Mouse (Mus musculus): ENCODE data around the gene Psmd4. TPM values are rescaled to one million over a fixed set of nuclear protein-coding genes. Genes with fewer than 3 reads are reported as not detected.

Psmd4 gene
- polyA plus RNA-seq, 1 experiment from 2014 or later: 252 TPM

DNA sequence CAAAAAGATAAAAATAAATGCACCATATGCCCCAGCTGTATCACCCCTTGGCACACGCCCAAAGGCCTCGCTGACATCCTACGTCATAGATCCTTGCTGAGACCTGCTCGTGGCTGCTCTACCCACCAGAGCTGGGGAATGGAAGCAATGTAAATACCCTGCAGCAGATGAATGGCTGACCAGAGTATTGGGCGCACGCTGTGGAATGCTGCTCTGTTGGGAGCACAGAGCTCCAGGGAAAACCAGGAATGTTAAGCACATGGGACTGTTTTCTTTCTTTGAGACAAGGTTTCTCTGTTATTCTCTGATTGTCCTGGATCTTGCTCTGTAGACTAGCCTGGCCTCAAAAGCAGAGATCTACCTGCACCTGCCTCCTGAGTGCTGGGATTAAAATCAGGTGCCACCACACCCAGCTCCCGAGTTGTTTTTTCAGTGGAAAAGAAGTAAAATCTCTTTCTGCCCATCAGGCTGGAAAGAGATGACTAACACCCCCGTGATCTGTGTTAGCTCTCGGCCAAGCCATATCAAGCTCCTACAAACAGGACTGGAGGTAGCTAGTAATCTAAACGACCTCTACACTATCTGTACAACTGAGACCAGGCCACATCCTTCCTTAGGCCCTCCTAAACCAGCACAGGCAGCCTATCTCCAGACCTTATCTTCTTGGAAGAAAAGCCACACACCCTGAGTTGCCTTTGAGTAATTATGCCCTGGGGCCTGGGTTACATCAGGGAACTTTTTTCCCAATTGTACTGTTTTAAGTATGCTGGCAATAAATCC is 12.3 kb upstream of the Psmd4 start:
- ATAC-seq (ENCODE audit: low read depth): no peak
- Histone ChIP-seq H3K27me3 (ENCODE audit: control insufficient read depth, insufficient read depth, low read length) (no peaks in the 10 kb centered on the region), H3K4me3 (ENCODE audit: low read depth, low read length) (no peak overlapping the region), H3K27ac (ENCODE audit: low read depth, low read length) (no peak overlapping the region), H3K4me1 (ENCODE audit: control insufficient read depth, insufficient read depth, low read length) (no peaks in the 10 kb centered on the region), H3K4me2 (ENCODE audit: low read depth, low read length) (no peak overlapping the region), H3K36me3 (ENCODE audit: control insufficient read depth, insufficient read depth, low read length) (peaks cover 13% of the 10 kb centered on the region), H3K9ac (replicated peaks; ENCODE audit: low read depth, low read length) (no peak overlapping the region), H3K9me3 (ENCODE audit: control insufficient read depth, low read length) (no peaks in the 10 kb centered on the region)
- 50% methylated on average over 10 of the region's 10 CpGs for WGBS

DNA sequence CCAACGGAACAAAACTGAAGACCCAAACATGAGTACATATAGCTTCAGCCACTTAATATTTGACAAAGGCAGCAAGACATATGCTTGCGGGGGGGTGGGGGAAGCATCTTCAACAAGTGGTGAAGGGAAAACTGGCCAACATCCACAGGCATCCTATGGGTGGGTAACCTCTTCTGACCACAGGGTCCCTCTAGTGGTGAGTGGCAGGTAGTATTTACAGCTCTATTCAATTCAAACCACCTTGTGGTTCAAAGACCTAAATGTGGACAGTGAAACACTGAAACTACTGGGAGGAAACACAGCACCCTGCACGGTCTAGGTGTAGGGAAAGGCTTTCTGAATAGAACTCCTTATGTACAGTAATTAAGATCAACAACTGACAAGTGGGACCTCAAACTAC is 11.3 kb upstream of the Psmd4 start:
- Histone ChIP-seq H3K4me3 (ENCODE audit: low read depth, low read length) (no peak overlapping the region), H3K4me1 (ENCODE audit: control insufficient read depth, insufficient read depth, low read length) (no peaks in the 10 kb centered on the region), H3K9ac (replicated peaks; ENCODE audit: low read depth, low read length) (no peak overlapping the region), H3K9me3 (ENCODE audit: control insufficient read depth, low read length) (no peaks in the 10 kb centered on the region), H3K36me3 (ENCODE audit: control insufficient read depth, insufficient read depth, low read length) (peaks cover 4% of the 10 kb centered on the region; the same call in 1 of the 2 replicates), H3K27ac (ENCODE audit: low read depth, low read length) (no peak overlapping the region), H3K4me2 (ENCODE audit: low read depth, low read length) (no peak overlapping the region), H3K27me3 (ENCODE audit: control insufficient read depth, insufficient read depth, low read length) (no peaks in the 10 kb centered on the region)
- 54% methylated on average over 3 of the region's 3 CpGs for WGBS
- no peak for ATAC-seq (ENCODE audit: low read depth)

DNA sequence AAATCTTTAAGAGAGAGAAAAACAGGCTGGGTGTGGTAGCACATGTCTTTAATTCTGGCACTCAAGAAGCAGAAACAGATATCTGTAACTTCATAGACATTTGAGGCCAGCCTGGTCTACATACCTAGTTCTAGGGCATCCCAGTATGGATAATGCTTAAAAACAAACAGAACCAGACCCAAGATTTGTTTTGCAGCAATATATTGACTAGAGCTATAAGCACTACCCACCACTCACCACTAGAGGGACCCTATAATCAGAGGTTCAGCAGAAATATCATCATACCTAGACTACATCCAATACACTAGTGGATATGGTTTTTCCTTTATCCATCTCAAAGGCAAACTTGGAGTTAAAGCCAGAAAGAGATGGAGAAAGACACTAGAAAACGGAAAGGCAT is 10.5 kb upstream of the Psmd4 start:
- H3K27me3 ChIP-seq (ENCODE audit: control insufficient read depth, insufficient read depth, low read length): no peaks in the 10 kb centered on the region
- H3K27ac ChIP-seq (ENCODE audit: low read depth, low read length): no peak overlapping the region
- no peaks in the 10 kb centered on the region for H3K9me3 ChIP-seq (ENCODE audit: control insufficient read depth, low read length)
- H3K9ac ChIP-seq (replicated peaks; ENCODE audit: low read depth, low read length): no peak overlapping the region
- ATAC-seq (ENCODE audit: low read depth): no peak
- whole genome bisulfite sequencing: 40% methylated on average over 1 of the region's 1 CpGs
- no peak overlapping the region for H3K4me2 ChIP-seq (ENCODE audit: low read depth, low read length)
- H3K4me3 ChIP-seq (ENCODE audit: low read depth, low read length): no peak overlapping the region
- H3K36me3 ChIP-seq (ENCODE audit: control insufficient read depth, insufficient read depth, low read length): no peaks in the 10 kb centered on the region
- H3K4me1 ChIP-seq (ENCODE audit: control insufficient read depth, insufficient read depth, low read length): no peaks in the 10 kb centered on the region

DNA sequence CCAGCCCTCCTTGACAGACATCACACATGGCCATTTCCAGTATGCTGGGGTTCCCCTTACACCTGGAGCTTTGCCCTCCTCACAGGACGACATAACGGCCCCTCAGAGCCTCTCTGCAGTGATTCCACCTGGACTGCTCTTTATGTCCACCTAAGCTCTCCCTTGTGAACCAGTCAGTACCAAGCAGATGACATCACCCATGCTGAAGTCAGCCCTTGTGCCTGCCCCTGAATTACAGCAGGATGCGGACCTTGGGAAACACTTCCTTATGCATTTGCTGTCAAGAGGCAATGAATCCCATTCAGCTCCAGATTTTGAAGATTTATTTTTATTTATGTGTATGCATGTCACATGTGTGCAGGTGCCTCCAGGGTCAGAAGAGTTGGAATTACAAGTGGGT is 5.5 kb upstream of the Psmd4 start:
- no peak overlapping the region for H3K4me3 ChIP-seq (ENCODE audit: low read depth, low read length)
- WGBS: 73% methylated on average over 3 of the region's 3 CpGs

GRCm38 (mm10) chr3:95046462-95047057 is 4.1 kb upstream of the Psmd4 start:
- H3K36me3 ChIP-seq (ENCODE audit: control insufficient read depth, insufficient read depth, low read length): no peaks in the 10 kb centered on the region
- no peak overlapping the region for H3K9ac ChIP-seq (replicated peaks; ENCODE audit: low read depth, low read length)
- no peak for ATAC-seq (ENCODE audit: low read depth)
- H3K27ac ChIP-seq (ENCODE audit: low read depth, low read length): no peak overlapping the region
- no peak overlapping the region for H3K4me3 ChIP-seq (ENCODE audit: low read depth, low read length)
- no peaks in the 10 kb centered on the region for H3K27me3 ChIP-seq (ENCODE audit: control insufficient read depth, insufficient read depth, low read length)
- H3K4me2 ChIP-seq (ENCODE audit: low read depth, low read length): no peak overlapping the region
- peaks cover 2% of the 10 kb centered on the region for H3K4me1 ChIP-seq (ENCODE audit: control insufficient read depth, insufficient read depth, low read length)
- H3K9me3 ChIP-seq (ENCODE audit: control insufficient read depth, low read length): no peaks in the 10 kb centered on the region
- WGBS: 91% methylated on average over 11 of the region's 11 CpGs

More for the DNA sequence above, 5.5 kb upstream of the Psmd4 start:
- no peaks in the 10 kb centered on the region for H3K4me1 ChIP-seq (ENCODE audit: control insufficient read depth, insufficient read depth, low read length)
- no peaks in the 10 kb centered on the region for H3K9me3 ChIP-seq (ENCODE audit: control insufficient read depth, low read length)
- H3K27ac ChIP-seq (ENCODE audit: low read depth, low read length): no peak overlapping the region
- H3K4me2 ChIP-seq (ENCODE audit: low read depth, low read length): no peak overlapping the region
- H3K27me3 ChIP-seq (ENCODE audit: control insufficient read depth, insufficient read depth, low read length): no peaks in the 10 kb centered on the region
- ATAC-seq (ENCODE audit: low read depth): no peak
- H3K9ac ChIP-seq (replicated peaks; ENCODE audit: low read depth, low read length): no peak overlapping the region
- no peaks in the 10 kb centered on the region for H3K36me3 ChIP-seq (ENCODE audit: control insufficient read depth, insufficient read depth, low read length)

- no peak overlapping the region for H3K9ac ChIP-seq (replicated peaks; ENCODE audit: low read depth, low read length)
- H3K27me3 ChIP-seq (ENCODE audit: control insufficient read depth, insufficient read depth, low read length): no peaks in the 10 kb centered on the region
- 75% methylated on average over 6 of the region's 6 CpGs for WGBS
- H3K9me3 ChIP-seq (ENCODE audit: control insufficient read depth, low read length): no peaks in the 10 kb centered on the region
- no peak overlapping the region for H3K4me3 ChIP-seq (ENCODE audit: low read depth, low read length)
- no peak overlapping the region for H3K27ac ChIP-seq (ENCODE audit: low read depth, low read length)
- H3K4me2 ChIP-seq (ENCODE audit: low read depth, low read length): no peak overlapping the region; the same call in 1 of the 2 replicates
- H3K36me3 ChIP-seq (ENCODE audit: control insufficient read depth, insufficient read depth, low read length): no peaks in the 10 kb centered on the region; the same call in 1 of the 2 replicates
- ATAC-seq (ENCODE audit: low read depth): no peak
- H3K4me1 ChIP-seq (ENCODE audit: control insufficient read depth, insufficient read depth, low read length): peaks cover 7% of the 10 kb centered on the region
Observed at GRCm38 (mm10) chr3:95043251-95043650, 837 bp upstream of the Psmd4 start.

DNA sequence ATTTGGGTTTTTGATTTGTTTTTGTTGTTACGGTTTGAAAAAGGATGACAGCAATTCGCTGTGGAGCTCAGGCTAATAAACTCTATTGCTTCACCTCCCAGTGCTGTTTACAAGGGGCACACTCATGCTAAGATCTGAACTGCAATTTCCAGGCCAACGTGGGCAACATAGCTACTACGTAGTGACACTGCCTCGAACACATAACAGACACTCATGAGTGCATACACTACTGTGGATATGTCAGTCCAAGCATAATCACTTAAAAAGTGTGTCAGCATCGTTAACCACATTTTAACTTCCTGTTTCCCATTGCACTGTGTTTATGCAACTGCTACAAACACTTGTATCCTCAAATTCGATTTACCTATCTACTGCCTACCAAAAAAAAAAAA is 420 bp upstream of the Psmd4 start:
- Histone ChIP-seq H3K27ac (ENCODE audit: low read depth, low read length) (0 out of 2 replicates have a peak overlapping the region, but pooled peaks have one; percentile 12), H3K4me2 (ENCODE audit: low read depth, low read length) (peak overlapping the region; percentile 47), H3K36me3 (ENCODE audit: control insufficient read depth, insufficient read depth, low read length) (no peaks in the 10 kb centered on the region; the same call in 1 of the 2 replicates), H3K9ac (replicated peaks; ENCODE audit: low read depth, low read length) (peak overlapping the region; percentile 81; the same call in 1 of the 2 replicates), H3K4me3 (ENCODE audit: low read depth, low read length) (peak overlapping the region; percentile 88), H3K9me3 (ENCODE audit: control insufficient read depth, low read length) (no peaks in the 10 kb centered on the region), H3K27me3 (ENCODE audit: control insufficient read depth, insufficient read depth, low read length) (no peaks in the 10 kb centered on the region), H3K4me1 (ENCODE audit: control insufficient read depth, insufficient read depth, low read length) (peaks cover 7% of the 10 kb centered on the region)
- WGBS: 27% methylated on average over 7 of the region's 7 CpGs
- peak; percentile 66 for ATAC-seq (ENCODE audit: low read depth)

DNA sequence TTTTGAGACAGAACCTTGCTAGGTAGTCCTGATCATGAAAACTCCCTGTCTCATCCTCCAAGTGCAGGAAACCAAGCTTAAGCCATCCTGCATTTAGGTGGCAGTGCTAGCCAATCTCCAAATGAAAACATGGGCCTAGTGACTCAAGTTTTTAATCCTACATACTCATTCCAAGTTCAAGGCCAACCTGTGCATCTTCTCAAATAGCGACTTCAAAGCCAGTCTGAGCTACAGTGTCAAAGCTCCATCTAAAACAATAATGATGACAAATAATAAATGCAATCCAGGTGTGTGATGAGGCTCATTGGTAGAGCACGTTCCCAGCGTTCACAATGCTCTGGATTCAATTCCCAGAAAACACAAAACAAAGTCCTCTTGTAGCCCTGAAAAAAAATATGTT is 789 bp downstream of the Psmd4 start:
- 15% methylated on average over 3 of the region's 3 CpGs for WGBS

DNA sequence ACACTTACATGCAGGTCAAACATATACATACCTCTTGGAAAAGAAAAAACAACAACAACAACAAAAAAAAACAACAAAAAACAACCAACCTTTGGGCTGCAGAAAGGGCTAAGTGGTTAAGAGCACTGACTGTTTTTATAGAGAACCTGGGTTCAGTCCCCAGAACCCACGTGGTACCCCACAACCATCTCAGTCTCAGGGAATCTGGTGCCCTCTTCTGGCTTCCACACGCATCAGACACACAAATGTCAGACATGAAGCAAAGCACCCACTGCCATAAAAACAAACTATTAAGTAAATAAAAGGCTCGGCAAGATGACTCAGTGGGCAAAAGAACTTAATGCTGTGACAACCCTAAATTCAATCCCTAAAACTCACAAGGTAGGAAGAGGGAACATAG is 12.5 kb downstream of the Psmd4 start:
- H3K4me3 ChIP-seq (ENCODE audit: low read depth, low read length): no peak overlapping the region
- 76% methylated on average over 3 of the region's 3 CpGs for WGBS
- ATAC-seq (ENCODE audit: low read depth): no peak
- H3K27ac ChIP-seq (ENCODE audit: low read depth, low read length): no peak overlapping the region
- no peak overlapping the region for H3K4me2 ChIP-seq (ENCODE audit: low read depth, low read length)
- no peaks in the 10 kb centered on the region for H3K4me1 ChIP-seq (ENCODE audit: control insufficient read depth, insufficient read depth, low read length)
- no peaks in the 10 kb centered on the region for H3K27me3 ChIP-seq (ENCODE audit: control insufficient read depth, insufficient read depth, low read length)
- no peak overlapping the region for H3K9ac ChIP-seq (replicated peaks; ENCODE audit: low read depth, low read length)
- peaks cover 36% of the 10 kb centered on the region for H3K36me3 ChIP-seq (ENCODE audit: control insufficient read depth, insufficient read depth, low read length)
- H3K9me3 ChIP-seq (ENCODE audit: control insufficient read depth, low read length): no peaks in the 10 kb centered on the region

More for the DNA sequence above, 789 bp downstream of the Psmd4 start:
- Histone ChIP-seq H3K9ac (replicated peaks; ENCODE audit: low read depth, low read length) (peak overlapping the region; percentile 81), H3K27me3 (ENCODE audit: control insufficient read depth, insufficient read depth, low read length) (no peaks in the 10 kb centered on the region), H3K4me2 (ENCODE audit: low read depth, low read length) (peak overlapping the region; percentile 63), H3K4me3 (ENCODE audit: low read depth, low read length) (peak overlapping the region; percentile 88), H3K9me3 (ENCODE audit: control insufficient read depth, low read length) (no peaks in the 10 kb centered on the region), H3K36me3 (ENCODE audit: control insufficient read depth, insufficient read depth, low read length) (no peaks in the 10 kb centered on the region; the same call in none of the 2 replicates), H3K4me1 (ENCODE audit: control insufficient read depth, insufficient read depth, low read length) (peaks cover 7% of the 10 kb centered on the region), H3K27ac (ENCODE audit: low read depth, low read length) (no peak overlapping the region)
- no peak for ATAC-seq (ENCODE audit: low read depth)

All from neural tube, embryonic 14.5 days (tissue).